Mouse (Mus musculus): ENCODE results near the gene Plpp3. TPM values are rescaled to one million over a fixed set of nuclear protein-coding genes. Genes with fewer than 3 reads are reported as not detected.

Gene Plpp3
- polyA plus RNA-seq, 1 experiment from 2014 or later: 75.2 TPM

DNA sequence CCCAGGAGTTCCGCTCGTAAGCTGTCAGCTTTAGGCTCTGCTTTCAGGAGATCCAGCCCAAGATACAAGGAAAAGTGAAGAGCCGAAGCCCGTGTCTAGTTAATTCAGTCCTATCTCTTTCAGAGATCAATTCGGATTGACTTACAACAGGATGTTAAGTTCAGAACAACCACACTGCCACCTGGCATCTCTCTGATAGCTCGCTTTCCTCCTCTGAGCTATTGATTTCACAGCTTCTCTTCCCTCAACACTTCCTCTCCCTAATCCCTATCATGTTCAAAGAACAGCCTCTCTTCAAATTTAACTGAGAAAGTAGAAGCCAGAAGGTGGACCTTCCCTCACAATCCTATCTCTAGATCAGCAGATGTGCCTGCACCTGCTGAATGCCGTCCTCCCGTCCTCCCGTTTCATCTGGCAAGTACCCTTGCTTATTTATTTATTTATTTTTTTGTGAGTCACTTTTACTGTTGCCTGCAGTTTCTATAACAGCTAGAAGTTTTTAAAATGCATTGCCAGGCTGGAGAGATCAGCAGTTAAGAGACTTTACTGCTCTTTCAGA lies 25.3 kb upstream of the Plpp3 start:
- DNase-seq (ENCODE audit: low spot score): no peak
- WGBS: 83% methylated on average over 9 of the region's 9 CpGs
- Histone ChIP-seq H3K4me3 (no peak overlapping the region), H3K9me3 (replicated peaks) (no peaks in the 10 kb centered on the region), H3K4me1 (0 out of 2 replicates have a peak, but pooled peaks cover 7% of the 10 kb centered on the region), H3K27me3 (ENCODE audit: low read depth, poor library complexity, severe bottlenecking) (no peaks in the 10 kb centered on the region), H3K36me3 (no peaks in the 10 kb centered on the region), H3K27ac (no peak overlapping the region)

DNA sequence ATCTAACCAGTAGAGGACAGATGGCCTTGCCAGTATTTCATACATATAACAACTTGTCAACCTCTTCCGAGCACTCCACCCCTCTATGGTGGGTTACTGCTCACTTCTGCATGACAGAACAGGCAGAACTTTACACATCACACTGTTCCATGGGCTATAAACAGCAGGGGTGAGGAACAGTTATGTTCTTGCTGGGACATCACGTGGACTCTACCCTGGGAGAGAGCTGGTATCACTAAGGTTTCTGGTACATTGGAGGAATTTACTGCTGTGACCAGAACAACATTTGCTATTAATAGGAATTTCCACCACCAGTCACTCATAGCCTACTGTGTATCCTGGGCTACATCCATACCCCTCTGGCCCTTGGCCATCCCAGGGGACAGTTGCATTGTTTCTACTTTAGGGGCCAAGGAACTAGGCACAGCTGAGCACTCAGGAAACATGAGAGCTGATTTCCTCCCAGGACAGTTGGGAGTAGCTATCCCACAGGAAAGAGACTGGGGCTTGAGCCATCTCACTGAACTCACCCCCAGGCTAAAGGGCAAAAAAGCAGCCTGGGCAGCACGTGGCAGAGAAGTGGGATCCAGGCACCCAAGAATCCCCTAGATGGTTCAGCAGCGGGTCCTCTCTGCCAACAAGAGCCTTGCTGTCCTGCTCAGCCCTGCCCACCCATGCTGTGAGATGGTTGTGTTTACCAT lies 23.6 kb upstream of the Plpp3 start:
- H3K4me3 ChIP-seq: no peak overlapping the region
- H3K4me1 ChIP-seq: 0 out of 2 replicates have a peak, but pooled peaks cover 7% of the 10 kb centered on the region
- H3K36me3 ChIP-seq: no peaks in the 10 kb centered on the region
- H3K9me3 ChIP-seq (replicated peaks): no peaks in the 10 kb centered on the region
- DNase-seq (ENCODE audit: low spot score): no peak
- no peaks in the 10 kb centered on the region for H3K27me3 ChIP-seq (ENCODE audit: low read depth, poor library complexity, severe bottlenecking)
- 83% methylated on average over 4 of the region's 4 CpGs for WGBS
- H3K27ac ChIP-seq: no peak overlapping the region

DNA sequence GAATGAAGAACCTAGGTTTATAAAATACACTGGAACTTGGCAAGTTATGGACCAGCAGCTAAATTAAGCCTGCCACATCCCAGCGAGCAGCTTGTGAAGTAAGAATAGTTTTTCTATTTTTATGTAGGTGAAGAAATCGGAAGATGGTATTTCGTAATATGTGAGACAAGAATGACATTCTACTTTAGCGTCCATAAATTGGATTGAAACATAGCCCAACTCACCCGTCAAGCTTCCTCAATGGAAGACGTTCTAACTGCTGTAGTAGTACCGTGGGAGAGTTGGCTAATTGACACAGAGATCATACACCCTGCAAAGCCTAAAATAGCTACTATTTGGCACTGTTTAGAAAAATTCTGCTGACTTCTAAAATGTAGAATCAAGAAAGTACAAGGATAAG lies 7.7 kb upstream of the Plpp3 start:
- DNase-seq (ENCODE audit: low spot score): no peak
- peaks cover 1% of the 10 kb centered on the region; the same call in 1 of the 2 replicates for H3K27me3 ChIP-seq (ENCODE audit: low read depth, poor library complexity, severe bottlenecking)
- H3K27ac ChIP-seq: no peak overlapping the region
- no peaks in the 10 kb centered on the region for H3K36me3 ChIP-seq
- H3K4me1 ChIP-seq: peaks cover 18% of the 10 kb centered on the region
- no peaks in the 10 kb centered on the region for H3K9me3 ChIP-seq (replicated peaks)
- H3K4me3 ChIP-seq: no peak overlapping the region
- 93% methylated on average over 7 of the region's 7 CpGs for WGBS

DNA sequence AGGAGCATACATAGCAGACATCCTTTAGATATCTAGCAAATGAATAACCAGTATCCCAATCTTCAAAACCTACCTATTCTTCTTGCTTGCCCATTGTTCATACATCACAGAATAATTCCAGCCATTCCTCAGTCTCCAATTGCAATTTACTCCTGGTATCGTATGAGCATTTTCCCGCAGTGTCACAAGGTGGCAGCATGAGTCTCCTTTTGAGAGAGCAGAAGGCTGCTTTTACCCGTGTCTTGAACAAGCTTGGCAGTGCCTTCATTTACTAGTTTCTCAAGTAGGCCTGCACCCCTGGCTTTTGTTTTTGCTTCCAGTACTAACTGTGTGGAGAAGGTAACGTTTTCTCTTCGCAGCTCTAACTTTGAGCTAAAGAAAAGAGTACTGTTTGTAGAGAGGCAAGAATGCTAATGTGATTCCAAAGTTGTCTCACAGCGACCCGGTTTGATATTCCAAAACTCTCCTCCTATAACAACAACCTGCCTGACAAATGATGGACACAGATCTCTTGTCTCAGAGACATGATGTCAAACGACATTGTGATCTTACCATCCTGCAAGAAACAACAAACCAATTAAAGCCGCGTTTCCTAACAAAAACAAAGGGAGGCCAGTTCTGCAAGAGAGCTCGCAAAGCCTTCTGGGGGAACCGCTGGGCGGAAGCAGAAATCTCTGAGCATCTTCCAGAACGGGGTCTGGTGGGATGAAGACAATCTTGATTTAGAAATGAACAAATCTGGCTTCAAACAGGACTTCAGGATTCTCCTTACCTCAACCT lies 5.0 kb upstream of the Plpp3 start:
- WGBS: 46% methylated on average over 14 of the region's 14 CpGs
- Histone ChIP-seq H3K4me3 (no peak overlapping the region), H3K36me3 (no peaks in the 10 kb centered on the region), H3K9me3 (replicated peaks) (no peaks in the 10 kb centered on the region), H3K27me3 (ENCODE audit: low read depth, poor library complexity, severe bottlenecking) (peaks cover 6% of the 10 kb centered on the region; the same call in 1 of the 2 replicates), H3K27ac (peak overlapping the region; percentile 63), H3K4me1 (peaks cover 28% of the 10 kb centered on the region)
- peak; percentile 73 for DNase-seq (ENCODE audit: low spot score)

DNA sequence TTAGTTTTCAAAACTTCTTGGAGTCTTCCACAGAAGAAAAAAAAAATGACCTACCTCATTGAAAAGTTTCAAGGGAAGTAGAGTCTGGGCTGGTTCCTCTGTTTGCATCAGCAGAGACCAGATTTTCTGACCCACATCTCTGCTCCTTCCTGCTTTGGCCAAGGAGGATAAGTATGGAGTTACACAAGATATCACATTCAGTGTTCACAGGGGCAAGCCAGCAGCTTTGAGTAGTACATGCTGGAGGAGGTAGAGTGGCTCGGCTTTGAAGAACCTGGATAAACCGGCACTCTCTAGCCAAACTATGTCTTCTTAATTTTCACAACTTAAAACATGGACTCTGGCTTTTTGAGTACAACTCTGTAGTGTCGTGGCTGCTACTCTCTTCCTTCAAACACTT lies 3.9 kb upstream of the Plpp3 start:
- WGBS: 61% methylated on average over 3 of the region's 3 CpGs
- Histone ChIP-seq H3K27me3 (ENCODE audit: low read depth, poor library complexity, severe bottlenecking) (peaks cover 6% of the 10 kb centered on the region; the same call in 1 of the 2 replicates), H3K9me3 (replicated peaks) (no peaks in the 10 kb centered on the region), H3K4me1 (peaks cover 28% of the 10 kb centered on the region), H3K4me3 (no peak overlapping the region), H3K27ac (no peak overlapping the region), H3K36me3 (no peaks in the 10 kb centered on the region)
- no peak for DNase-seq (ENCODE audit: low spot score)

DNA sequence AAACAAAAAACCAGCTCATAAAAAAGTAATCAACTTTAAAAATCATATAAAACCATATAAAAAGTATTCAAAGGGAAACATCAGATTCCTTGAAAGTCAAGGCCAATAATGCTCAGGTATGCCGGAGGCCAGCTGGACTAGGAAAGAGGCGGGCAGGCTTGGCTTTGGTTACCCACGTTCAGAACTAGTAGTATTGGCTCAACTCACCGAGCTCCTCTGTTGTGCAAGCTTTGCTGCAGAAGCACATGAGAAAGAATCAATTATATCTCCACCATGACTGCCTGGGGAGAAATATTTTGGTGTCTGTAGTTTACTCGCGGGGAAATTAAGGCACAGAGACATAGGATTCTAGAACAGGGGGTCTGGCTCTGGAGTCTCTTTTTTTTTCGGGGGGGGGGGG lies 866 bp upstream of the Plpp3 start:
- Histone ChIP-seq H3K27me3 (ENCODE audit: low read depth, poor library complexity, severe bottlenecking) (peaks cover 6% of the 10 kb centered on the region; the same call in 1 of the 2 replicates), H3K27ac (peak overlapping the region; percentile 67), H3K36me3 (peaks cover 9% of the 10 kb centered on the region), H3K4me1 (peaks cover 53% of the 10 kb centered on the region), H3K9me3 (replicated peaks) (no peaks in the 10 kb centered on the region), H3K4me3 (no peak overlapping the region)
- 80% methylated on average over 7 of the region's 7 CpGs for WGBS
- DNase-seq (ENCODE audit: low spot score): no peak

DNA sequence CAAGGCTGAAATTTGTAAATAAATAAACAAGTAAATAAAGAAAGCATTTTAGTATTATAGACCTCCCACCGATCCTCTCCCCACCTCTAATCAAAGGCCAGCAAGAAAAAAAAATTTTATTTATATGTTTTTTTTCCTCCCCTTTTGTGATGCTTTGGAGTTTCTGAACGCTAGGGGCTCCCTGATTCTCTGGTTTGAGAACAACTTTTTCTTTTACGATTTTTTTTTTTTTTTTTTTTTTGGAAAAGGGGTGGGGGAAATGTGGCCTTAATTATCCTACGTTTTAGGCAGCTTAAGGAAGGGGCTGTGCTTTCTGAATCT lies 232 bp upstream of the Plpp3 start:
- 1% methylated on average over 4 of the region's 4 CpGs for WGBS
- no peak for DNase-seq (ENCODE audit: low spot score)
- peaks cover 15% of the 10 kb centered on the region for H3K36me3 ChIP-seq
- peak overlapping the region; percentile 98 for H3K27ac ChIP-seq
- peaks cover 6% of the 10 kb centered on the region; the same call in 1 of the 2 replicates for H3K27me3 ChIP-seq (ENCODE audit: low read depth, poor library complexity, severe bottlenecking)
- H3K4me1 ChIP-seq: peaks cover 60% of the 10 kb centered on the region
- H3K4me3 ChIP-seq: peak overlapping the region; percentile 99
- no peaks in the 10 kb centered on the region for H3K9me3 ChIP-seq (replicated peaks)

DNA sequence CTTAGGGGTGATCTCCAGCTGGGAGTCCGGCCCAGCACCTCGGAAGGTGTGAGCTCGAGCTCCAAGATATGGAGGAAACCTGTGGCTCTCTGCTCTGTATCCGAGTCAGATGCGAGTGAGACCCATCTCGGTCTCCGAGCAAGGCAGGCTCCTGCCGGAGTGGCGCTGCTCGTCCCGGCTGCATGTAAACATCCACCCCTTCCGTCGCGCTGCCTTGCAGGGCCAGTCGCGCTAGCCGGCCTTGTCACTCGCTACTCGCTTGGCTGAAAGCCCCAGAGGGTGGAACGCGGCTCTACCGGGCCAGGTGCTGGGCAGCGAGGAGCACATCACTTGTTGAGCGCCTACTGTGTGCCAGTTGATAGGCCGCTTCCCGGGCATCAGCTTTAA lies 1.0 kb downstream of the Plpp3 start:
- Histone ChIP-seq H3K9me3 (replicated peaks) (no peaks in the 10 kb centered on the region), H3K36me3 (peaks cover 28% of the 10 kb centered on the region), H3K27me3 (ENCODE audit: low read depth, poor library complexity, severe bottlenecking) (peaks cover 6% of the 10 kb centered on the region; the same call in 1 of the 2 replicates), H3K27ac (peak overlapping the region; percentile 98), H3K4me1 (peaks cover 68% of the 10 kb centered on the region), H3K4me3 (peak overlapping the region; percentile 99)
- under 1% methylated on average over 26 of the region's 26 CpGs for WGBS
- DNase-seq (ENCODE audit: low spot score): peak; percentile 78

DNA sequence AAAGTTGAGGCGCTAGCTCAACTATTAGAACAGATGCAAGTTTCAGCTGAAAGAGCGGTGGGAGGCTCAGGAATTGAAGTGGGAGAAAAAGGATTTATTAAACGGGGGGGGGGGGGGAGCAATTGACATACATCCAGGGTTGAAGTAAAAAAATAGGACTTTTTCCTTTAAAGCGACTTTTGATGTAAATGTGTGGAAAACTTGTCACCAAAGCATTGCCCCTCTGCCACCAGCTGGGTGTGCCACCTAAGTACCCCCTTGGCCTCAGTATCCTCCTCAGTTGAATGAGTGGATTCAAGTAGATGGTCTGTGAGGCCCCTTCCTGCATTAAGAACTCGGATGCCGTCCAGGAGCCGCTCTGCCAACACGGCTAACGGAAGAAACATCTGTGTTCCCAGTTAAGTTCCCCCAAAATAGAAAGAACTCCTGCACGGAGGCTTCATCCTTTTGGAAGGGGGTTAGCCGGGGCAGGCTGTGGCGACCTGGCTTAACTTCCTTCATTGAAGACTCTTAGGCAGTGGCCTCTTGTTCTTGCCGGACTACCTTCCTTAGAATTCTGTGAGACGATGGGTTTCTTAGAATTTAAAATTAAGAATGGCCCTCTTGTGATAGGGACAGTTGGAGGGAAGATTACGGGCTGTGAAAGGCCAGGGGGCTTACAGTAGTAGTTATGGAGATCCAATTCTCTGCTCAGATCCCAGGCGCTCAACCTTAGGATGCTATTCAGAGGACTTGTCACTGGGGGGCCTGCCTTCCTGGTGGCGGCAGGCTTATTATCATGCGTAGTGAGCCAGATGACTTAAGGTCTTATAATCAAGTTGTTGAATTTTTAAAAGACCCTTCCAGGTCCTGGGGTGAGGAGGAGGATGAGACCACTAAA lies 1.7 kb downstream of the Plpp3 start:
- H3K36me3 ChIP-seq: peaks cover 35% of the 10 kb centered on the region
- peak overlapping the region; percentile 98 for H3K27ac ChIP-seq
- H3K9me3 ChIP-seq (replicated peaks): no peaks in the 10 kb centered on the region
- under 1% methylated on average over 18 of the region's 18 CpGs for WGBS
- peaks cover 68% of the 10 kb centered on the region for H3K4me1 ChIP-seq
- DNase-seq (ENCODE audit: low spot score): no peak
- peak overlapping the region; percentile 99 for H3K4me3 ChIP-seq
- peaks cover 6% of the 10 kb centered on the region; the same call in 1 of the 2 replicates for H3K27me3 ChIP-seq (ENCODE audit: low read depth, poor library complexity, severe bottlenecking)

DNA sequence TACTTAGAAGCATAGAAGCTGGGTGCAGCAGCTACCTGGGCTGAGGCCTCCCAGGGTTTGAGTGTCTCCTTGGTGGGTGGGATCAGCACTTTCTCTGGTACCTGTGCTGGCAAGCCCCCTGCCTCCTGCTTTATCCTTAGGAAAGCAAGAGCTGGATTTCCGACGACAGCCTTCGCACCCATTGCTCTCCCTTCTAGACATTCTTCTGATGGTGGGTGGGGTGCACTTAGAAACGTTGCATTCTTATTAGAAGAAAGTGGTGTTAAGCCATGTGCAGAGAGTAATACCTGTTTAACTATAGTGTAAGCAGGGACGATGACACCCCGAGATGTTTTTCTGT lies 2.4 kb downstream of the Plpp3 start:
- peaks cover 67% of the 10 kb centered on the region for H3K4me1 ChIP-seq
- WGBS: 29% methylated on average over 6 of the region's 6 CpGs
- H3K36me3 ChIP-seq: peaks cover 39% of the 10 kb centered on the region
- peaks cover 5% of the 10 kb centered on the region; the same call in 1 of the 2 replicates for H3K27me3 ChIP-seq (ENCODE audit: low read depth, poor library complexity, severe bottlenecking)
- no peaks in the 10 kb centered on the region for H3K9me3 ChIP-seq (replicated peaks)
- DNase-seq (ENCODE audit: low spot score): peak; percentile 34
- peak overlapping the region; percentile 99 for H3K4me3 ChIP-seq
- H3K27ac ChIP-seq: peak overlapping the region; percentile 98; the same call in 1 of the 2 replicates

DNA sequence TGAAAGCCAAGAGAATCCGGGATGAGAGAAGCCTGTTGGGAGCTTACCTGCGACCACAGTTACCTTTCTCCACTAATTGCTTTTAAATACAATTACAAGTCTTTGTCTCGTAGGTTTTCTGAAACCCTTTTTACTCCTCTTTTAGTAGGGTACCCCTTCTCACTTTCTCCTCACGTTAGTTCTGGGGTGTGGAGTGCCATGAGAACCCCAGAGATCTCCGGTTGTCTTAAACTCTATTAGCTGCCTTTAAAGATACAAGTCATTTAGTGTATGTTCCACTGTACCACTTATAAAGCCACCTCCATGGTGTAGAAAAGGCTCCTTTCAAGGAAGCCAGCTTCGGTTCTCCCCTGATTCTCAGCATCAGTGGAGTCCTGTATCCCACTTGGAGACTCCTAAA lies 3.3 kb downstream of the Plpp3 start:
- WGBS: 83% methylated on average over 6 of the region's 6 CpGs

DNA sequence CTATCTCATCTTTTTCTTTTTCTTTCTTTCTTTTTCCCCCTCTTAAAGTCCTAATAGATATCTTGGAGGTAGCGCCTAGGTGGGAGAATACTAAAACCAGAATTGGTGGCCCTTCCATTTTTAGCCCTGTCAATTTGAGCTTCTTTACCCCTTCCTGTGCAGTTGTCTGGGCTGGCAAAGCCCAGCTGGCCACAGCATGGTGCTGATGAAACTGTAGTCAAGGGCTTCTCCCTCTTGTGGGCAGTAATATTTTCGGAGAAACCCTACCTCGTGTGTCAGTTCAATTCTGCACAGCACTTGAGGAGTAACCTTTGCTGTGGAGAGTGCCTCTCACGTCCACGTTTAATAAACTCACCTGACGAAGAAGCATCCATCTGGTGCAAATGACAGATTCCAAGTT lies 4.9 kb downstream of the Plpp3 start:
- 62% methylated on average over 6 of the region's 6 CpGs for WGBS
- DNase-seq (ENCODE audit: low spot score): no peak
- Histone ChIP-seq H3K4me3 (no peak overlapping the region), H3K4me1 (peaks cover 67% of the 10 kb centered on the region), H3K9me3 (replicated peaks) (no peaks in the 10 kb centered on the region), H3K36me3 (peaks cover 50% of the 10 kb centered on the region), H3K27ac (no peak overlapping the region), H3K27me3 (ENCODE audit: low read depth, poor library complexity, severe bottlenecking) (no peaks in the 10 kb centered on the region)

More for the DNA sequence above, 3.3 kb downstream of the Plpp3 start:
- no peak for DNase-seq (ENCODE audit: low spot score)
- H3K9me3 ChIP-seq (replicated peaks): no peaks in the 10 kb centered on the region
- no peaks in the 10 kb centered on the region for H3K27me3 ChIP-seq (ENCODE audit: low read depth, poor library complexity, severe bottlenecking)
- no peak overlapping the region for H3K27ac ChIP-seq
- H3K4me3 ChIP-seq: peak overlapping the region; percentile 99
- H3K4me1 ChIP-seq: peaks cover 67% of the 10 kb centered on the region
- peaks cover 48% of the 10 kb centered on the region for H3K36me3 ChIP-seq
